Mouse (Mus musculus) natural killer cell, adult 2 months (primary cell): ENCODE data around the gene Mup1.
"Not testable (repeated sequence)": the region's sequence is repeated elsewhere in the genome, so short reads cannot be mapped to it uniquely, and the experiment has no call there.

ENCODE experiments used
- DNase-seq, 2 experiments: peaks; one replicate each; pipeline ENCODE4 v3.0.0; 2022; ENCODE audit warnings: low spot score in 2 of 2

Gene Mup1

GRCm38 (mm10) chr4:60501860-60502259, at the start of gene Mup1:
Gene Mup1 (minus strand): TSS chr4:60501960.
- DNase-seq = not testable (repeated sequence)
